Mouse (Mus musculus) cerebellum, adult 2 months (tissue): ENCODE measurements around the gene Rhog.

Experiments
- CTCF ChIP-seq: fragments of 200-500 bp; IDR thresholded peaks from 2 replicates; pipeline ENCODE4 v1.5.1; 2011; ENCODE audit warnings: low read depth, mild to moderate bottlenecking, control low read depth, low read length, moderate library complexity, borderline replicate concordance; ENCODE audit not compliant: insufficient read depth
- POLR2A ChIP-seq: fragments of 200-500 bp; IDR thresholded peaks from 2 replicates; pipeline ENCODE4 v1.6.1; 2011; ENCODE audit warnings: low read length, control low read depth, borderline replicate concordance; ENCODE audit not compliant: insufficient read depth

DNA sequence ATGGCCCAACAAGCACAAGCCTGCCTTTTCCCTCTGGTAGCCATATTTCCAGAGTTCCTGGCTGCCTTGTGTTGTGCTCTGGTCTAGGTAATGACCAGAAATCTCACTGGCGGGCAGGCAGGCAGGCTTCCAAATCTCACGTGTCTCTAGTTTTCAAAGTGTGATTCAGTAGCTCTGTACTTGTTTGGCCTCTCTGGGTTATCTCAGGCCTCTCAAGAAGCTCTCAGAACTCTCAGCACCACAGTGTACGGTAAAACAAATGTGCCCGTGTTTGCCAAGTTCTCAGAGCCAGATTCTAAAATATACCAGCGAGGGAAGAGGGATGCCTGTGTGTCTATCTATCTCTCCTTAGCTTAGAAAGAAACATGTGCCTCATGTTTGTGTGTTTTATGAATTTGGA lies 26.4 kb upstream of the Rhog start:
- TF ChIP-seq CTCF (no peak), POLR2A (no peak)
